Mouse (Mus musculus) E14TG2a.4 (cell line): ENCODE data around the gene Snx12.
"Not testable (repeated sequence)": the region's sequence is repeated elsewhere in the genome, so short reads cannot be mapped to it uniquely, and the experiment has no call there.

ENCODE experiments used
- H3K27me3 ChIP-seq: 2 replicates; pipeline ENCODE4 v1.6.1; 2014; ENCODE audit warnings: low read length, control low read depth; ENCODE audit not compliant: insufficient read depth
- H3K36me3 ChIP-seq: 2 replicates; pipeline ENCODE4 v1.6.1; 2014; ENCODE audit warnings: low read length, control low read depth; ENCODE audit not compliant: insufficient read depth
- H3K4me1 ChIP-seq: replicated peaks from 2 replicates; pipeline ENCODE4 v1.6.1; 2014; ENCODE audit warnings: low read depth, low read length, control low read depth
- H3K4me3 ChIP-seq: replicated peaks from 2 replicates; pipeline ENCODE4 v1.5.1; 2014; ENCODE audit warnings: mild to moderate bottlenecking, low read length
- H3K9me3 ChIP-seq: 2 replicates; pipeline ENCODE4 v1.6.1; 2014; ENCODE audit warnings: low read length, control low read depth
- CTCF ChIP-seq: conservative IDR thresholded peaks from 2 replicates; pipeline ENCODE4 v1.5.1; 2014; ENCODE audit warnings: low read length
- NANOG ChIP-seq: IDR thresholded peaks from 2 replicates; pipeline ENCODE4 v1.6.1; 2014; ENCODE audit warnings: borderline replicate concordance, low read length, mixed read lengths
- POU5F1 ChIP-seq: IDR thresholded peaks from 2 replicates; pipeline ENCODE4 v1.6.1; 2014; ENCODE audit warnings: low read length, borderline replicate concordance

The Snx12 gene

GRCm38 (mm10) chrX:101126474-101126955, 95.8 kb downstream of the Snx12 start:
- TF ChIP-seq CTCF = no peak
- TF ChIP-seq NANOG = no peak
- TF ChIP-seq POU5F1 = no peak
- no peaks in the 10 kb centered on the region for H3K27me3 ChIP-seq
- H3K9me3 ChIP-seq = no peaks in the 10 kb centered on the region
- peaks cover 11% of the 10 kb centered on the region for H3K4me1 ChIP-seq
- no peaks in the 10 kb centered on the region for H3K36me3 ChIP-seq
- no peak overlapping the region for H3K4me3 ChIP-seq

GRCm38 (mm10) chrX:101120546-101120945, 101.8 kb downstream of the Snx12 start:
- H3K4me1 ChIP-seq = peaks cover 4% of the 10 kb centered on the region; the same call in 1 of the 2 replicates

GRCm38 (mm10) chrX:101085920-101086319, 136.4 kb downstream of the Snx12 start, which contains the start of gene Slc7a3:
Slc7a3 (minus strand) TSS chrX:101086020.
- Histone ChIP-seq H3K36me3 (peaks cover 26% of the 10 kb centered on the region), H3K4me1 (peaks cover 48% of the 10 kb centered on the region), H3K9me3 (peaks cover 3% of the 10 kb centered on the region), H3K27me3 (no peaks in the 10 kb centered on the region), H3K4me3 (peak within 1 kb of the TSS; percentile 86)
- TF ChIP-seq CTCF (no peak), NANOG (no peak), POU5F1 (no peak)

More at GRCm38 (mm10) chrX:101120546-101120945, 101.8 kb downstream of the Snx12 start:
- no peaks in the 10 kb centered on the region for H3K36me3 ChIP-seq
- no peaks in the 10 kb centered on the region for H3K27me3 ChIP-seq
- TF ChIP-seq POU5F1 (no peak), CTCF (no peak)
- H3K9me3 ChIP-seq = no peaks in the 10 kb centered on the region
- H3K4me3 ChIP-seq = no peak overlapping the region

DNA sequence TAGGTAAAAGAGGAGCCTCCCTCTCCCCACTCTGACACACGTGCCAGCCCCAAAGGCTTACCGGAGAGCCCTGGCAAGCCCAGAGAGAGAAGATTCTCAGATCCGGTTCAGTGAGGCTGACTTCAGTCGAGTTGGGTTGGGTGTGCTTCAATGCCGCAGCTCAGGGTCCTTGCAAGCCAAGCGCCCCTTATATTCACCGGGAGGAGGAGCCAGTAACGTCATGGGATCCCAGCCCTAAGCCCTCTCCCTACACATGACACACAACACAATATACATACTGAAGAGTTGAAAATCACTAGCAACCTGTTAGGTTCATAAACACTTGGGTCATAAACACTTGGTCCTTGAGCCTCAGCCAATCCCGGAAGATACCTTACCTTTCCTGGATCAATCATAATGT, 137.2 kb downstream of the Snx12 start:
- not testable (repeated sequence) for H3K27me3 ChIP-seq, H3K9me3 ChIP-seq
- Histone ChIP-seq H3K36me3 (peaks cover 33% of the 10 kb centered on the region), H3K4me1 (peaks cover 48% of the 10 kb centered on the region), H3K4me3 (peak overlapping the region; percentile 86)

GRCm38 (mm10) chrX:101084192-101084591, 138.2 kb downstream of the Snx12 start:
- Histone ChIP-seq H3K27me3 (no peaks in the 10 kb centered on the region), H3K36me3 (peaks cover 43% of the 10 kb centered on the region), H3K4me1 (peaks cover 48% of the 10 kb centered on the region), H3K4me3 (peak overlapping the region; percentile 86), H3K9me3 (no peaks in the 10 kb centered on the region)
- peak; percentile 71 for TF ChIP-seq NANOG
- 0 out of 2 replicates have a peak, but pooled peaks have one; percentile 26 for TF ChIP-seq POU5F1
- TF ChIP-seq CTCF = no peak

DNA sequence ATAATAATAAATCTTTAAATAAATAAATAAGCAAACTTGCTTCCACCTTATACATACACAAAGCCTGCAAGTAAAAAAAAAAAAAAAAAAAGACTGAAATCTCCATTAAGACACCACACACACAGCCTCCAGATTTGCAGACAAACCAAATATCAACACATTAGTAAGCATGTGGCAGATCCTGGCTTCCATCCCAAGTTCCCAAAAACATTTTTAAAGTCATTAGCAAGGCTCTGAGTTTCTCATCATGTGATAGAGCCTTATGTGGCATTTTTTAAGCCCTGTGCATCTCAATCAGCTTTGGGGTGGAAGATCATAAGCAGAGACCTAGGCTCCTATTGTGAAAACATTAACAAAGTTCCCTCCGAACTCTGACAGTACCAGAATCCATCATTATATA, 157.1 kb downstream of the Snx12 start:
- Histone ChIP-seq H3K9me3 (no peaks in the 10 kb centered on the region), H3K4me3 (no peak overlapping the region), H3K36me3 (no peaks in the 10 kb centered on the region), H3K4me1 (no peaks in the 10 kb centered on the region), H3K27me3 (0 out of 2 replicates have a peak, but pooled peaks cover 6% of the 10 kb centered on the region)
- TF ChIP-seq CTCF (no peak), NANOG (no peak), POU5F1 (no peak)

DNA sequence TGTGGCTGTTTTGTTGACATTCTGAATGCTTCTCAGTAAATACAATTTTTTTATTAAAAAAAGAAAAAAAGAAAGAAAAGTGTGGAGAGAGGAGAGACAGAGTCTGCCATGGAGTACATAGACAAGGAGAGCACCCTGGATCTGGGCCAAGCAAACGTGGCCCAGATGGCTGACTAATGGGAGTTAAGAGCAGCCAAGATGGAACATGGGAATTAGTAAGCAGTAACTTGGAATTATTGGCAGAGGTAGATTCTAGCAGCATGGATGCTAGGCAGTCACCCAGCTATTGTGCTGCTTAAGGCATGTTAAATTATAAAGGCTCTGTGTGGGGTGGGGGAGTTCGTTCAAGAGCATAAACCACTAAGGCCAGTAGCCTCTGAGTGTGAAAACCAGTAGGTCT, 158.9 kb downstream of the Snx12 start:
- H3K9me3 ChIP-seq = no peaks in the 10 kb centered on the region
- no peaks in the 10 kb centered on the region for H3K4me1 ChIP-seq
- H3K27me3 ChIP-seq = peaks cover 21% of the 10 kb centered on the region
- no peak overlapping the region for H3K4me3 ChIP-seq
- no peaks in the 10 kb centered on the region for H3K36me3 ChIP-seq
- no peak for TF ChIP-seq NANOG
- no peak for TF ChIP-seq CTCF
- no peak for TF ChIP-seq POU5F1

DNA sequence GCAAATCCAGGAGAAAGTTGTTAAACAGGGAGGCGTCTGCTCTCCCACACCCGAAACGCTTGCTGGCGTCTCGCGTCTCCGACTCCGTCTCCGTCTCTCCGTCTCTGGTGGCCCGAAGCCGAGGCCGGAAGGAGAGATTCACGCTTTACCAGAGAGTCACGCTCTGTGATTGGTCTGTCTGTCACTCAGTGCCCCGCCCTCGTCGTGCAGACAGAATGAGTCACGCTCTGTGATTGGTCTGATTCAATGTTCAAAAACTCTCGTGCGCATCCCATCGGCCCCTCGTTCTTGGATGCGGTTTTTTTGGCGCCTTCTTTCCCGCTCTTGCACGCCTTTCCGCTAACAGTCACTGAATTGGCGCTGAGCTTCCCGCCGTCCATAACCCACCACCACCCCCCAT, 162.8 kb downstream of the Snx12 start, which contains the start of gene Tex11:
Gene Tex11, minus strand, starts transcription at position 127 of the 400 bp plus-strand sequence.
- no peaks in the 10 kb centered on the region for H3K36me3 ChIP-seq
- H3K4me3 ChIP-seq = no peak within 1 kb of the TSS
- H3K9me3 ChIP-seq = no peaks in the 10 kb centered on the region
- no peaks in the 10 kb centered on the region for H3K4me1 ChIP-seq
- TF ChIP-seq NANOG = no peak
- no peak for TF ChIP-seq CTCF
- no peak for TF ChIP-seq POU5F1
- H3K27me3 ChIP-seq = peaks cover 22% of the 10 kb centered on the region
